Mouse (Mus musculus) subcutaneous adipose tissue, adult 2 months (tissue): ENCODE measurements around the gene Pard3. TPM values are rescaled to one million over a fixed set of nuclear protein-coding genes. Genes with fewer than 3 reads are reported as not detected.

Source experiments
- polyA plus RNA-seq: library from polyadenylated mRNA; depleted of rRNA; stranded (reverse); fragments of >200 nt; gene quantifications from 2 replicates; pipeline ENCODE4 v1.2.3, GENCODE M21; 2012; ENCODE audit warnings: low replicate concordance; rRNA removed

Gene Pard3
- polyA plus RNA-seq, result 22.2 and 54.6 TPM in 2 replicates

GRCm38 (mm10) chr8:127063551-127064360, at the start of gene Pard3:
Gene Pard3 (plus strand): TSS chr8:127063893.

Other genes starting within 250 kb of the Pard3 start
- gene Tomm20, start 118.0 kb upstream of the Pard3 start, polyA plus RNA-seq, result 94.9 and 345 TPM in 2 replicates
- 1.8 and 3.6 TPM in 2 replicates for gene Rbm34, start 92.8 kb upstream of the Pard3 start, polyA plus RNA-seq